ENCODE assay signal across 23 mouse cellular contexts in genomic region chr7:131978609-131979008, GRCm38 (mm10). TPM values are rescaled to one million over a fixed set of nuclear protein-coding genes. Genes with fewer than 3 reads are reported as not detected.
"Had no signal": no experiment of that assay in that cellular context is flagged by ENCODE, and none has a peak within 500 bp of the region (broad histone marks: within the 10 kb centered on the region; RNA-seq: fewer than 3 reads in every experiment).

No protein-coding gene starts in this region.

- H3K9me3 ChIP-seq: limb, embryonic 10.5 days; limb, embryonic 13.5 days; liver, embryonic 12.5 days; liver, embryonic 15.5 days; lung, embryonic 15.5 days; megakaryocyte, embryonic 14.5 days; midbrain, embryonic 10.5 days; neural tube, embryonic 12.5 days had no signal

- DNase-seq: kidney, adult 2 months; kidney, postnatal 25 days; liver; lung, adult 18-20 months; lung, postnatal 10 days; lung, postnatal 36 days; thymus, adult 18-20 months; thymus, postnatal 36 days had no signal

- H3K4me1 ChIP-seq: limb, embryonic 13.5 days; liver, embryonic 12.5 days; liver, embryonic 15.5 days; lung, embryonic 15.5 days; megakaryocyte, embryonic 14.5 days; midbrain, embryonic 10.5 days had no signal

- H3K9ac ChIP-seq: limb, embryonic 13.5 days; liver, embryonic 12.5 days; liver, embryonic 15.5 days; lung, embryonic 15.5 days; neural tube, embryonic 12.5 days had no signal

- H3K4me3 ChIP-seq: limb, embryonic 10.5 days; limb, embryonic 13.5 days; liver, embryonic 12.5 days; liver, embryonic 15.5 days; lung, embryonic 15.5 days; megakaryocyte, embryonic 14.5 days; midbrain, embryonic 10.5 days; neural tube, embryonic 12.5 days had no signal

- ATAC-seq: liver, embryonic 12.5 days had no signal

- H3K27ac ChIP-seq: kidney, postnatal 0 days; limb, embryonic 10.5 days; limb, embryonic 13.5 days; liver, embryonic 12.5 days; liver, embryonic 15.5 days; lung, embryonic 15.5 days; midbrain, embryonic 10.5 days; neural tube, embryonic 12.5 days had no signal

- H3K4me2 ChIP-seq: limb, embryonic 13.5 days; liver, embryonic 12.5 days; liver, embryonic 15.5 days; lung, embryonic 15.5 days; neural tube, embryonic 12.5 days had no signal

- H3K36me3 ChIP-seq: limb, embryonic 10.5 days; limb, embryonic 13.5 days; liver, embryonic 12.5 days; liver, embryonic 15.5 days; lung, embryonic 15.5 days; midbrain, embryonic 10.5 days; neural tube, embryonic 12.5 days had no signal

- H3K27me3 ChIP-seq: liver, embryonic 12.5 days; liver, embryonic 15.5 days; lung, embryonic 15.5 days; neural tube, embryonic 12.5 days had no signal

RNA-seq across cellular contexts. Expression of gene Gpr26, which starts 12.3 kb away (rescaled TPM):
- polyA plus RNA-seq: kidney, adult 2 months; kidney, embryonic 14.5 days; kidney, postnatal 0 days; large intestine, adult 2 months; limb, embryonic 10.5 days; limb, embryonic 13.5 days; liver, embryonic 12.5 days; liver, embryonic 15.5 days; lung, embryonic 15.5 days; small intestine, adult 2 months; spleen, adult 2 months; stomach, embryonic 16.5 days; testis, adult 2 months had no signal
